Mouse (Mus musculus) forebrain, embryonic 15.5 days (tissue): Measurements from ENCODE around the gene Zfp68. TPM values are rescaled to one million over a fixed set of nuclear protein-coding genes. Genes with fewer than 3 reads are reported as not detected.

Source experiments
- ATAC-seq: fragments of 200-750 bp; cut with Nextera tagmentation; replicated peaks from 2 replicates; pipeline ENCODE4 v1.8.0; 2017; ENCODE audit warnings: mild to moderate bottlenecking, moderate TSS enrichment, moderate library complexity
- H3K27ac ChIP-seq: fragments of 300-500 bp; sonication (generic); replicated peaks from 2 replicates; pipeline ENCODE4 v1.5.1; 2015; ENCODE audit warnings: mild to moderate bottlenecking, inconsistent platforms
- H3K27me3 ChIP-seq: fragments of 300-500 bp; sonication (generic); 2 replicates; pipeline ENCODE4 v1.6.1; 2015; ENCODE audit warnings: inconsistent platforms
- H3K36me3 ChIP-seq: fragments of 300-500 bp; sonication (generic); 2 replicates; pipeline ENCODE4 v1.6.1; 2015; ENCODE audit warnings: mild to moderate bottlenecking, inconsistent platforms
- H3K4me1 ChIP-seq: fragments of 300-500 bp; sonication (generic); 2 replicates; pipeline ENCODE4 v1.6.1; 2015; ENCODE audit warnings: inconsistent platforms
- H3K4me2 ChIP-seq: fragments of 300-500 bp; sonication (generic); replicated peaks from 2 replicates; pipeline ENCODE4 v1.6.1; 2015; ENCODE audit warnings: mild to moderate bottlenecking, inconsistent platforms
- H3K4me3 ChIP-seq: fragments of 300-500 bp; sonication (generic); 2 replicates; pipeline ENCODE4 v1.5.1; 2015; ENCODE audit warnings: mild to moderate bottlenecking, inconsistent platforms
- H3K9ac ChIP-seq: fragments of 300-500 bp; sonication (generic); replicated peaks from 2 replicates; pipeline ENCODE4 v1.6.1; 2015; ENCODE audit warnings: mild to moderate bottlenecking, inconsistent platforms
- H3K9me3 ChIP-seq: fragments of 300-500 bp; sonication (generic); 2 replicates; pipeline ENCODE4 v1.6.1; 2016; ENCODE audit warnings: inconsistent platforms
- WGBS: fragments of 180-500 bp; shearing (Covaris S2); methylation state at CpG from one replicate; pipeline ENCODE4 v1.1.7; 2015; ENCODE audit warnings: mixed read lengths; 5-methylcytosine and 5-hydroxymethylcytosine counted together
- polyA plus RNA-seq: library from polyadenylated mRNA; unstranded; fragments of >200 nt; fragmentation: Nextera tagmentation; extraction: Ambion mirVana; gene quantifications from 2 replicates; pipeline ENCODE4 v1.2.1, GENCODE M21; 2015

The Zfp68 gene
- polyA plus RNA-seq, result 108 and 115 TPM in 2 replicates

DNA sequence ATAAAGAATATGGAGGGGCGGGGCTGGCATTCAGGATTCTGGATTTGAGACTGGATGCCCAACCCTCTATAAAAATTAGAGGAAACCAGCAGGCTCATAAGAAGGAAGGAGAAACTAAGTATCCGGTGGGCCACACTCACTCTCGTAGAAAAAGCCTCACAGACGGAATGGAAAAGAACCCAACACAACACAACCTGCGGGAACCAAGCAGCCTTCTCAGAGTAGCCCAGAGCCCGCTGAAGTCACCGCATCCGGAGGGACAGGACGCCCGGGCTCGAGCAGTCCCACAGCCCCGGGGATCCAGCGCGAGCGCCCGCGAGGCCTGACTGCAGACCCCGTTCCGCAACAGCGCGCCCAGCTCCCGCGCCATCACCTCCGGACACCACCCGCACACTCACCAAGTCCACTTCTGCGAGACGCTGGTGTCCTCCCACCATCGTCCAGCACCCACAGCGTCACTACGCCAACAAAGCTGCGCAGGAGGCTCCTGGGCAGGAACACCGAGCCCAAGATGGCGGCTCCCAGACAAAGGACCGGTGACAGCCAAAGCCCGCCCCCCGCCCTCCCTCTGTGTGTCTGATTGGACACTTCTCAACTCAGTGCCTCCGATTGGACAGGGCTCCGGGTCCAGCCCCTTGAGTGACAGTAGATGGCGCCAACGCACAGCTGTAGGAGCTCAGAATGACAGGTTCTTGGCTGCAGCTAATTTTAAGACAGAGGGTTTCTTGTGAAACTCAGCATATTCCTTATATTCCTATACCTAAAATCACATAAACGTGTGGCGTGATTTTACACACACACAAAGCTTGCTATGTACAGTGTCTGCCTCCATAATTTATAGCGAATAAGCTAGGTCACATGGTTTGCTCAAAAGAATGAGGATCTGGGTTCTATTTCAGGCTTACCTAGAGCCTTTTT lies at the start of gene Zfp68:
Gene Zfp68 (minus strand): TSS at position 551 of the 918 bp plus-strand sequence.
- peak within 1 kb of the TSS; percentile 40 for H3K4me2 ChIP-seq
- peaks cover 26% of the 10 kb centered on the region for H3K4me1 ChIP-seq
- ATAC-seq, result peak; percentile 96
- peaks cover 32% of the 10 kb centered on the region for H3K9me3 ChIP-seq
- H3K27ac ChIP-seq, result peak within 1 kb of the TSS; percentile 99
- peaks cover 39% of the 10 kb centered on the region for H3K36me3 ChIP-seq
- 1% methylated on average over 43 of the region's 43 CpGs for WGBS
- H3K27me3 ChIP-seq, result no peaks in the 10 kb centered on the region
- peak within 1 kb of the TSS; percentile 97 for H3K9ac ChIP-seq
- H3K4me3 ChIP-seq, result peak within 1 kb of the TSS; percentile 83

DNA sequence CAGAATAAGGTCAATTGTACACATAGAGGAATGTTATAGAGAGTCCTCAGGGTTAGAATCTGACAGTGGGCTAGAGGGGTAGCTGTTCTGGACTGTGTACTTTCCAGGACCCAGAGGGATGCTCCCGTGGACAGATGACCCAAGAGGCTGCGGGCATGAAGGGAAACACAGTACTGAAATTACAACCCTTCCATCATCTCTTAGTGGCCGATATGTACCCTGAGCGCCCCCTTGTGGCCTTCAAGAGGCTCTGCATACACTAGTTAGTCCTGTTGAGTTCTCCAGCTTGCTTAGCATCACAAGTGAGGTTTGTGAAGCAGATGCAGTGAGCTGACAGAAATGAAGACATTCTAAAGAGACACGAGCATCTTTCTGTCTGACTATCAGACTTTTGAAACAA lies 39.4 kb upstream of the Zfp68 start:
- H3K27ac ChIP-seq, result no peak overlapping the region
- no peak for ATAC-seq
- no peaks in the 10 kb centered on the region for H3K27me3 ChIP-seq
- 11% methylated on average over 5 of the region's 5 CpGs for WGBS
- H3K4me2 ChIP-seq, result no peak overlapping the region
- no peaks in the 10 kb centered on the region for H3K36me3 ChIP-seq
- no peak overlapping the region for H3K9ac ChIP-seq
- H3K4me3 ChIP-seq, result no peak overlapping the region
- no peaks in the 10 kb centered on the region for H3K4me1 ChIP-seq
- no peaks in the 10 kb centered on the region for H3K9me3 ChIP-seq

DNA sequence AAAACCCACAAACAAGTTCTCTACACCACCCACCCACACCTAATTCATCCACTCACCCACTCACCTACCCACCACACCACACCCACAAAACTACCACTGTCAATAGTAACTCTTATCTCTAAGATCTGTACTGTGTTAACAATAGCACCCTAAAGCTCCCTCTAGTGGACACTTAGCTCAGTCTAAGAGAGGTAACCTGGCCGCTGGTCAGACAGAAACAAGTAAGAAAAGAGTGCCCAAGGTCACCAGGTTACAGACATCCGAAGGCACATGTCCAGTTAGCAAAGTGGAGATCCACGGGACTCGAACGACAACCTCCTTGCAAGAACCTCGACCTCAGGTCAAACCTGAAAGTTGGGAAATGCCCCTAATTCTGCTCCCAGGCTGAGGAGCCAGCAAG lies 38.3 kb upstream of the Zfp68 start:
- no peak overlapping the region for H3K27ac ChIP-seq
- no peak overlapping the region for H3K9ac ChIP-seq
- H3K4me1 ChIP-seq, result no peaks in the 10 kb centered on the region
- H3K4me3 ChIP-seq, result no peak overlapping the region
- H3K27me3 ChIP-seq, result no peaks in the 10 kb centered on the region
- no peak overlapping the region for H3K4me2 ChIP-seq
- WGBS, result 45% methylated on average over 6 of the region's 6 CpGs
- ATAC-seq, result peak; percentile 72
- H3K36me3 ChIP-seq, result no peaks in the 10 kb centered on the region
- H3K9me3 ChIP-seq, result no peaks in the 10 kb centered on the region

DNA sequence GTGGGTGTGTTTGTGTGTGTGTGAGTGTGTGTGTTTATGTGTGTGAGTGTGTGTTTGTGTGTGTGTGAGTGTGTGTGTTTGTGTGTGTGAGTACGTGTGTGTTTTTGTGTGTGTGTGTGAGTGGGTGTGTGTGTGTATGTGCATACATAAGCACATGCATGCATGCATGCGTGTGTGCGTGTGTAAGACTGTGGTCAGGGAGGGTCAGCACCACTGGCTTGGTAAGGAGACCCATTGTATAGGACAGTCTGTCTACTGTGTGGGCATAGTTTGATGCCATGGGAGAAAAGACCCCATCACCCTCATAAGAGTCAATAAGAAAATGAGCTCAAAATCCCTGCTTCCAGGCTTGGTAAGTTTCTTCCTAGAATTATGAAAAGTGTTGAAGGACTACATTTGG lies 37.8 kb upstream of the Zfp68 start:
- no peak overlapping the region for H3K27ac ChIP-seq
- H3K4me1 ChIP-seq, result no peaks in the 10 kb centered on the region
- H3K9me3 ChIP-seq, result no peaks in the 10 kb centered on the region
- no peaks in the 10 kb centered on the region for H3K27me3 ChIP-seq
- H3K4me3 ChIP-seq, result no peak overlapping the region
- 89% methylated on average over 3 of the region's 3 CpGs for WGBS
- H3K9ac ChIP-seq, result no peak overlapping the region
- no peak overlapping the region for H3K4me2 ChIP-seq
- ATAC-seq, result no peak
- H3K36me3 ChIP-seq, result no peaks in the 10 kb centered on the region

DNA sequence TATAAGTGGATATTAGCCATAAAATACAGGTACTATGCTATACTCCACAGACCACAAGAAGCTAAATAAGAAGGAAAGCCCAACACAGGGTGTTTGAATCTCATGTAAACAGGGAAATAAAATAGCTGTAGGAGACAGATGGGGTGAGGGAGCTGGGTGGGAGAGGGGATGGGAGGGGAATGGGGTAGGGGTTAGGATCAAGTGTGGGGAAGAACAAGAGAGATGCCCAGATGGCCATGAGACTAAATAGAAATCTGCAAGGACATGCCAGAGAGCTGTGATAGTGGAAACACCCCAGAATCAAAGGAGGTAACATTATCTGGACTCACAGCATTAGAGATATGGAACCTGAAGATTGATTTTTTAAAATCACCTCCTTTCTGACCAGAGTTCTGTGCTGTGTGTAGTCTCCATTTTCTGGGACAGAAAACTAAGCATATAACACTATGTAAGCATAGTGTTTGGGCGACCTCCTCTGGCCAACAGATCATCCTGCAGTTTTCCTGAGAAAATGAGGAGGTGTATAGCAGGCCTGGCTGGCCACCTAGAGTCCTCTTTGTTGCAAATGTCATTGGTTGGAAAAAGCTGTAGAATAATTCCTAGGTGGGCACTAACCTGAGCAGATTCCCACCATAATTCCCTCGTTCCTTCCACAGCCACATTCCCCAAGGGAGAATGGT lies 37.1 kb upstream of the Zfp68 start:
- H3K4me1 ChIP-seq, result no peaks in the 10 kb centered on the region
- H3K4me3 ChIP-seq, result no peak overlapping the region
- no peaks in the 10 kb centered on the region for H3K27me3 ChIP-seq
- no peak overlapping the region for H3K27ac ChIP-seq
- no peak overlapping the region for H3K4me2 ChIP-seq
- H3K36me3 ChIP-seq, result peaks cover 7% of the 10 kb centered on the region; the same call in 1 of the 2 replicates
- H3K9me3 ChIP-seq, result no peaks in the 10 kb centered on the region
- no peak overlapping the region for H3K9ac ChIP-seq
- 16% methylated on average over 2 of the region's 2 CpGs for WGBS
- peak; percentile 83 for ATAC-seq

DNA sequence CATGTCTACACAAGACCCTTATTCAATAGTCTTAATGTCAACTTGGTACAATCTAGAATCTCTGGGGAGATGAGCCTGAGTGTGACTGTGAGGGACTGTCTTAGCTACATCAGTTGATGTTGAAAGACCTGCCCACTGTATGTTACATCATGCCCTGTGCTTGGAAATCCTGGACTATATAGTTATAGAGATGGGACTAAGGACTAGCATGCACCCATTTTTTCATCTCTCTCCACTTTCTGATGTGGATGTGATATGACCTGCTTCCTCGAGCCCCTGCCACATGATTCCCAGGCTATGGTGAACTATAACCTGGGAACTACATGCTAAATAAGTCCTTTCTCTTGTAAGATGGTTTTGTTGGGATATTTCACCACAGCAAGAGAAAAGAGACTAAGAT lies 33.4 kb upstream of the Zfp68 start:
- Histone ChIP-seq H3K4me3 (no peak overlapping the region), H3K27me3 (no peaks in the 10 kb centered on the region), H3K4me2 (no peak overlapping the region), H3K9ac (no peak overlapping the region), H3K36me3 (peaks cover 37% of the 10 kb centered on the region), H3K27ac (no peak overlapping the region), H3K4me1 (no peaks in the 10 kb centered on the region), H3K9me3 (no peaks in the 10 kb centered on the region)
- ATAC-seq, result no peak
- 87% methylated on average over 1 of the region's 1 CpGs for WGBS

DNA sequence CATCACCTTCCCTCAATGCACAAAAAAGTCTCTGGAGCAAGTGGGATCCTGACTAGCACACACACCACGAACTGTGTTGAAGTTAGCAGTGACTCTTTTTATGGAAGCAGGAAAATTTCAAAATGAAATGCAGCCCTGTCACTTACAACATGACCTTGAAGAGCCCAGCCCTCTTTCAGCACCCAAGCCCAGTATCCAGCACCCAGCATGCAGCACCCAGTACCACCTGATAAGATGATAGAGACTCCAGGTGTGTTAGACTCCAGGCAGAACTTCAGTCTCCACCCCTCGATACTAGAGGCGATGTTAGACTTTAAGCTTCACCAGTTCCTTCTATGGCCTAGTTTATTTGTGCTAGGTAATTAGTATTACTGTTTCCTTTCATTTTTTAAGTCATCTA lies 22.2 kb upstream of the Zfp68 start:
- no peak overlapping the region for H3K9ac ChIP-seq
- H3K27me3 ChIP-seq, result no peaks in the 10 kb centered on the region
- no peak overlapping the region for H3K4me3 ChIP-seq
- H3K4me1 ChIP-seq, result no peaks in the 10 kb centered on the region
- H3K4me2 ChIP-seq, result no peak overlapping the region
- WGBS, result 92% methylated on average over 3 of the region's 3 CpGs
- ATAC-seq, result no peak
- no peaks in the 10 kb centered on the region for H3K9me3 ChIP-seq
- no peak overlapping the region for H3K27ac ChIP-seq
- peaks cover 77% of the 10 kb centered on the region for H3K36me3 ChIP-seq

DNA sequence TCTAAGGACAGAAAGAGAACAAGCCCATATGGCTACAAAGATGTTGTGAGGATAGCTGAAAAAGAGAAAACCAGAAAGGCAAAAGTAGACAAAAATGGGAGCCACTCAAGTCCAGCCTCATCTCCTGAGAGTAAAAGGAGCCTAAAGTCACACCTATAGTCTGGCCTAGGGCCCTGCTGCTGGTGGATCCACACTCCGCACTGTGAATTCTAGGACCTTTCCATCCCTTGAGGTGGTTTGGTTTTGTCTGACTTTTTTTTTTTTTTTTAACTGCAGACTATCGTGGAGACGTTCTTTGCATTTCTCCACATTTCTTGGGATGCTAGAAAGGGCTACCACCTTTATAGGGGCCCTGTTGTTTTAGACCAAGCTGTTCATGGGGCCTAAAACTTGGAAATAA lies 21.5 kb upstream of the Zfp68 start:
- H3K36me3 ChIP-seq, result peaks cover 77% of the 10 kb centered on the region
- no peak for ATAC-seq
- H3K9ac ChIP-seq, result no peak overlapping the region
- H3K27ac ChIP-seq, result no peak overlapping the region
- no peak overlapping the region for H3K4me2 ChIP-seq
- H3K27me3 ChIP-seq, result no peaks in the 10 kb centered on the region
- H3K4me1 ChIP-seq, result no peaks in the 10 kb centered on the region
- no peak overlapping the region for H3K4me3 ChIP-seq
- H3K9me3 ChIP-seq, result no peaks in the 10 kb centered on the region
- WGBS, result 94% methylated on average over 3 of the region's 3 CpGs

DNA sequence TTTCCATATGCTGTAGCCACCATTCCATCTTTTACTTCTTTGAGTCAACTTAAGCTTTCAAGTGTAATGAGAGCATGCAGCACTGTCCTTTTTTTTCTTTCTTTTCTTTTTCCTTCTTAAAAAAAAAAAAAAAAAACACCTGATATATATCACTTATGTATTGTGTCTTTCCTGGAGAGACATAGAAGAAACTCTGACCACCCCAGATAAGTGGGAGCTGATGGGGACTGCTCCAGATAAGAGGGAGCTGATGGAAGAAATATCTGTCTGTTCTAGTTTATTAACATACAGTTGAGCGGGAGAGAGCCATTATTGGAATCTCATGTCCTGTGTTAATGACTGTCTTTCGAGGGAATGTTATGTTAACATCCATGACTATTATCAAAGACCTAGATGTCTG lies 16.9 kb upstream of the Zfp68 start:
- H3K27me3 ChIP-seq, result no peaks in the 10 kb centered on the region
- no peak overlapping the region for H3K4me3 ChIP-seq
- peaks cover 52% of the 10 kb centered on the region for H3K36me3 ChIP-seq
- no peaks in the 10 kb centered on the region for H3K9me3 ChIP-seq
- no peaks in the 10 kb centered on the region for H3K4me1 ChIP-seq
- H3K9ac ChIP-seq, result no peak overlapping the region
- 92% methylated on average over 2 of the region's 2 CpGs for WGBS
- no peak overlapping the region for H3K27ac ChIP-seq
- H3K4me2 ChIP-seq, result no peak overlapping the region
- no peak for ATAC-seq

DNA sequence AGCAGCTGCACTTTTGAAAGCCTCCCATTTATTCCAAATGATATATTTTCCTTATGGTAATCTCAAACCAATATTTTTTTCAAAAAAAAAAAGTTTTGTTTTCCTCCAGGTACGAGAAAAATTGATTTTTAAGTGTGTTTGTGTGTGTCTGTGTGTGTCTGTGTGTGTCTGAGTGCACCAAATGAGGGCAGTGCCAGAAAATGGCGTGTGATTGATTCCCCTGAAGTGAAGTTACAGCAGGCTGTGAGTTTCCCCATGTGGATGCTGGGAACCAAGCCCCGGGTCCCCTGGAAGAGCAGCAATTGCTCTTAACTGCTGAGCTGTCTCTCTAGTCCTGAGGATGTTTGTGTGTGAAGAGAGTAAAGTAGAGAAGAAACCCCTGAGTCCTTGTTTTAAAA lies 3.9 kb upstream of the Zfp68 start:
- Histone ChIP-seq H3K4me1 (peaks cover 30% of the 10 kb centered on the region), H3K9me3 (no peaks in the 10 kb centered on the region), H3K36me3 (0 out of 2 replicates have a peak, but pooled peaks cover 3% of the 10 kb centered on the region), H3K4me3 (peak overlapping the region; percentile 64), H3K27me3 (no peaks in the 10 kb centered on the region), H3K9ac (peak overlapping the region; percentile 84), H3K27ac (peak overlapping the region; percentile 92), H3K4me2 (peak overlapping the region; percentile 46)
- 12% methylated on average over 3 of the region's 3 CpGs for WGBS
- ATAC-seq, result no peak

DNA sequence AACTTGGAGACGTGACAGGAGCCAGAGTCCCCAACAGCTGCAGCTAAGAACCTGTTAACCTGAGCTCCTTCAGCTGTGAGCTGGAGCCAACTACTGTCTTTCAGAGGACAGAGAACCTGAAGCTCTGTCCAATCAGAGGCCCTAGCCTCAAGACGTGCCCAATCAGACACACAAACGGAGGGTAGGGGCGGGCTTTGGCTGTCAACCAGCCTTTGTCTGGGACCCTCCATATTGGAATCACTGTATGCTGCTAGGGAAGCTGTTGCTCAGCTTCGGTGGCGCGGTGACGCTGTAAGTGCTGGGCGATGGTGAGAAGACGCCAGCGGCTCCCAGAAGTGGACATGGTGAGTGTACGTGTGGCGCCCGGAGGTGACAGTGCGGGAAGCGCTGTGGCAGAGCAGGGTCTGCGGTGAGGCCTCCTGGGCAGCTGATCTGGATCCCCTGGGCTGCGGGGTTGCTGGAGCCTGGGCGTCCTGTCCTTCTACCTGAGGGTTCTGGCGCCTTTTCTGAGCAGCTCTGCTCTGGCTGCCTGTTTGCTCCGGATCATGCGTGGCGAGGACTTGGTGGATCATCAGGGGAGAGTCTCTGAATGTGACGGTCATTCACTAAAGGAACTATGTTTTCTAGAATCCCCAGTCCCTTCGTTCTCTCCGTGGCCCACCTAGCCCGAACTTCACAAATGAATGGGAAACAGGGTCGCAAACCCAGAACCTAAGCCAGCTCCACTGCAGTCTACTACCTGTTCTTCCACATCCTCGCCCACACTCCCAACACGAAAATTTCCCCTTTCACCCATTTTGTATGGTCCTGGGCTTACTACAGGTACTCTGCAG lies 3.3 kb upstream of the Zfp68 start, which contains the start of gene A430033K04Rik:
Gene A430033K04Rik (plus strand): TSS at position 215 of the 833 bp plus-strand sequence.
- Histone ChIP-seq H3K27me3 (no peaks in the 10 kb centered on the region), H3K36me3 (peaks cover 6% of the 10 kb centered on the region), H3K4me2 (peak within 1 kb of the TSS; percentile 46), H3K27ac (peak within 1 kb of the TSS; percentile 92), H3K4me3 (peak within 1 kb of the TSS; percentile 64), H3K4me1 (peaks cover 36% of the 10 kb centered on the region), H3K9me3 (peaks cover 5% of the 10 kb centered on the region; the same call in 1 of the 2 replicates), H3K9ac (peak within 1 kb of the TSS; percentile 84)
- under 1% methylated on average over 30 of the region's 30 CpGs for WGBS
- peak; percentile 94 for ATAC-seq
